Mouse (Mus musculus) lung, embryonic 15.5 days (tissue): ENCODE measurements at regions not wholly inside any gene's neighbourhood (a gene's known extent, or its start where the extent isn't known, plus 50 kb on each side); places are given as distances from the start of the nearest gene placed in this dataset.
A peak's percentile ranks its signal among the peaks of the same experiment; 100 is the strongest.

ENCODE experiments used
- ATAC-seq: fragments of 200-750 bp; cut with Nextera tagmentation; 2 replicates; pipeline ENCODE4 v1.8.0; 2017; ENCODE audit warnings: moderate number of reproducible peaks, borderline replicate concordance; ENCODE audit not compliant: low FRiP score, low TSS enrichment; ENCODE audit errors: extremely low read depth
- H3K27ac ChIP-seq: fragments of 300-500 bp; sonication (generic); 2 replicates; pipeline ENCODE4 v1.5.1; 2015; ENCODE audit warnings: moderate library complexity, mild to moderate bottlenecking, inconsistent platforms
- H3K27me3 ChIP-seq: fragments of 300-500 bp; sonication (generic); 2 replicates; pipeline ENCODE4 v1.6.1; 2015; ENCODE audit warnings: inconsistent platforms
- H3K36me3 ChIP-seq: fragments of 300-500 bp; sonication (generic); 2 replicates; pipeline ENCODE4 v1.6.1; 2015; ENCODE audit warnings: inconsistent platforms
- H3K4me1 ChIP-seq: fragments of 300-500 bp; sonication (generic); 2 replicates; pipeline ENCODE4 v1.6.1; 2015; ENCODE audit warnings: inconsistent platforms
- H3K4me2 ChIP-seq: fragments of 300-500 bp; sonication (generic); 2 replicates; pipeline ENCODE4 v1.6.1; 2015; ENCODE audit warnings: inconsistent platforms, mild to moderate bottlenecking, moderate library complexity
- H3K4me3 ChIP-seq: fragments of 300-500 bp; sonication (generic); 2 replicates; pipeline ENCODE4 v1.5.1; 2015; ENCODE audit warnings: mild to moderate bottlenecking, inconsistent platforms
- H3K9ac ChIP-seq: fragments of 300-500 bp; sonication (generic); 2 replicates; pipeline ENCODE4 v1.6.1; 2015; ENCODE audit warnings: inconsistent platforms
- H3K9me3 ChIP-seq: fragments of 300-500 bp; sonication (generic); 2 replicates; pipeline ENCODE4 v1.6.1; 2016; ENCODE audit warnings: inconsistent platforms
- WGBS: fragments of 180-500 bp; shearing (Covaris S2); methylation state at CpG from one replicate; pipeline ENCODE4 v1.1.7; 2015; 5-methylcytosine and 5-hydroxymethylcytosine counted together

- ATAC-seq: no peak
- Histone ChIP-seq H3K27me3 (no peaks in the 10 kb centered on the region), H3K36me3 (no peaks in the 10 kb centered on the region), H3K27ac (no peak overlapping the region), H3K4me2 (no peak overlapping the region), H3K4me1 (no peaks in the 10 kb centered on the region), H3K9ac (no peak overlapping the region), H3K9me3 (no peaks in the 10 kb centered on the region), H3K4me3 (no peak overlapping the region)
- 55% methylated on average over 3 of the region's 3 CpGs for WGBS
Measured at GRCm38 (mm10) chr1:138771307-138772011, 76.9 kb downstream of the Lhx9 start.

DNA sequence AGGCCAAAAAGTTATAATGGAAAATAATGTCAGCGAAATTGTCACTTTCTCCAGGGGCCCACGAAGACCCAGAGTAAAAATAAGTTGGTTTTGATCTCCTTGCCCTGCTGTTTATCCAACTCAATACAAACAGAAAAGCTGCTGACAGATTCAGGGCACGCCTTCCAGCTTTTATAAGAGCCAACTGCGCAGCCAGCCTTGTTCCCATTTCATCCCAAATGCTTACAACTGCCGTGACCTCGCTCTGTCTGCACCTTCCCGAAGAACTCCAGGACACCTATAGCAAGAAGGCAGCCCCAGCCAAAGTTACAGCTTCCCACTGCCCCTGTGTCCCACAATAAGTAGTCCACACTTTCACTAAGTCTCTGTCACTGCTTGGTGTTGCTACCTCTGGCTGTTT, 85.5 kb downstream of the Lhx9 start:
- no peak overlapping the region for H3K4me2 ChIP-seq
- H3K4me1 ChIP-seq: peaks cover 4% of the 10 kb centered on the region; the same call in 1 of the 2 replicates
- WGBS: 43% methylated on average over 7 of the region's 7 CpGs
- no peak for ATAC-seq
- no peak overlapping the region for H3K9ac ChIP-seq
- H3K27me3 ChIP-seq: no peaks in the 10 kb centered on the region
- H3K27ac ChIP-seq: no peak overlapping the region
- H3K9me3 ChIP-seq: no peaks in the 10 kb centered on the region
- H3K4me3 ChIP-seq: no peak overlapping the region
- no peaks in the 10 kb centered on the region for H3K36me3 ChIP-seq

GRCm38 (mm10) chr1:138757777-138758176, 90.6 kb downstream of the Lhx9 start:
- ATAC-seq: no peak
- Histone ChIP-seq H3K4me2 (no peak overlapping the region), H3K4me3 (no peak overlapping the region), H3K9me3 (no peaks in the 10 kb centered on the region), H3K27me3 (no peaks in the 10 kb centered on the region), H3K9ac (no peak overlapping the region), H3K27ac (no peak overlapping the region), H3K4me1 (no peaks in the 10 kb centered on the region), H3K36me3 (no peaks in the 10 kb centered on the region)

DNA sequence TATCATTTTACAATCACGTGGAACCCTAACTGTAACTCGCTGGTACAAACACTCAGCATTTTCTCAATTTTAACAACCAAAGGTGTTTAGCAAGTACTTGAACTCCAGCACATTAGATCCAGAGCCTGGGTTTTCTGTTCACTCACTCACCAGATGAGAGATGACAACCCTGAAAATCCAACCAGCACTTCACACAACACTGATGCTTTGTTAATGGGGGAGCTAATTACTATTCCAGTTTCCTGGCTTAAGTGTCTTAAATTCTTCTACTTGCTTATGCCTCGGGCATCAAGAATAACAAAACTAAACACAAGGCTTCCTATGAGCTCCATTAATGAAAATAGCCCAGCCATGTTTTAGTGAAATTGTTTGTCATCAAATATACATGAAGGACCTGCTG, 113.4 kb upstream of the Nek7 start:
- no peak for ATAC-seq
- Histone ChIP-seq H3K4me2 (no peak overlapping the region), H3K27me3 (no peaks in the 10 kb centered on the region), H3K4me3 (no peak overlapping the region), H3K4me1 (no peaks in the 10 kb centered on the region), H3K9ac (no peak overlapping the region), H3K27ac (no peak overlapping the region), H3K36me3 (no peaks in the 10 kb centered on the region), H3K9me3 (no peaks in the 10 kb centered on the region)
- 72% methylated on average over 3 of the region's 3 CpGs for WGBS

DNA sequence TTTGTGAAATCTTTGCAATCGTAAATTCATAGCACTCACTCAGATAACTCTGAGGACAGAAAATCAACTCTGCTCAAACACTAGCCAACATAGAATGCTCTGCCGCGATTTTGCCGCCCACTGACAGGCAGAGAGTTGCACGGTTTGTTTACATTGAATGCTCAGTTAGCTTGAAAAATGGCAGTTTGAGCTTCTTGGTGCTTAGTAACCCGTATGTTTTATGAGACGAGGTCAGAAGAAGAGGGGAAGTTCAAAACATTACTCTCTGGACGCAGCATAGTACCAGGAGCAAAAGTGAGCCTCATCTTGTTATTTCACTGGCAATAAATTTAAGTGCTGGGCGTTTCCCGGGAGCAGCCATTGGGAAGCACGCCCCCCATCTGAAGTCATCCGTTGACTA, 111.1 kb upstream of the Nek7 start:
- H3K4me2 ChIP-seq: peak overlapping the region; percentile 26; the same call in 1 of the 2 replicates
- no peaks in the 10 kb centered on the region for H3K4me1 ChIP-seq
- no peaks in the 10 kb centered on the region for H3K36me3 ChIP-seq
- WGBS: 32% methylated on average over 12 of the region's 12 CpGs
- H3K27me3 ChIP-seq: no peaks in the 10 kb centered on the region
- no peak overlapping the region for H3K9ac ChIP-seq
- no peak overlapping the region for H3K27ac ChIP-seq
- ATAC-seq: no peak
- H3K4me3 ChIP-seq: no peak overlapping the region
- no peaks in the 10 kb centered on the region for H3K9me3 ChIP-seq

- Histone ChIP-seq H3K4me2 (no peak overlapping the region), H3K9ac (no peak overlapping the region), H3K4me1 (no peaks in the 10 kb centered on the region), H3K27me3 (no peaks in the 10 kb centered on the region), H3K27ac (no peak overlapping the region), H3K4me3 (no peak overlapping the region), H3K36me3 (no peaks in the 10 kb centered on the region), H3K9me3 (no peaks in the 10 kb centered on the region)
- ATAC-seq: no peak
- WGBS: 69% methylated on average over 2 of the region's 2 CpGs
Measured at GRCm38 (mm10) chr1:138729089-138729699, 109.3 kb upstream of the Nek7 start.

GRCm38 (mm10) chr1:138720728-138721127, 100.8 kb upstream of the Nek7 start:
- H3K9me3 ChIP-seq: no peaks in the 10 kb centered on the region
- no peak for ATAC-seq
- H3K4me1 ChIP-seq: 0 out of 2 replicates have a peak, but pooled peaks cover 4% of the 10 kb centered on the region
- H3K4me2 ChIP-seq: no peak overlapping the region
- 43% methylated on average over 4 of the region's 4 CpGs for WGBS
- no peaks in the 10 kb centered on the region for H3K36me3 ChIP-seq
- H3K4me3 ChIP-seq: no peak overlapping the region
- H3K27me3 ChIP-seq: no peaks in the 10 kb centered on the region
- H3K27ac ChIP-seq: no peak overlapping the region
- H3K9ac ChIP-seq: no peak overlapping the region

DNA sequence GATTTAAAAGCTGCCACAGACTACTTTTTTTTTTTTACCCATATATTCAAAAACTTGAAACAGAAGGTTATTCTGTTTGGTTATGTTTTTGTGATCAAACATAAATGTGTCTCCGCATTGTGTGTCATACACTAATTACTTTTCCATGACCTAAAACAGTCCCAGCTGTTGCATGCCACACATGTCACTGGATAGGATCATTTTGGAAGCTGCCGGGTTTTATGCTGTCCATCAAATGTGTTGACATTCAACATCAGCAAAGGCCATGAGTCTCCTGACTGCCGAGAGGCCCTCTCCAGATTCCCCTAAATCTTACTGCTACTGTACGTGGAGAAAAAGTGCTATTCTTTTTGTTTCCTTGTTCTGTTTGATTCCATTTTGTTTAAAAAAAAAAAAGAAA, 99.4 kb upstream of the Nek7 start:
- 49% methylated on average over 4 of the region's 4 CpGs for WGBS
- no peaks in the 10 kb centered on the region for H3K27me3 ChIP-seq
- H3K4me1 ChIP-seq: 0 out of 2 replicates have a peak, but pooled peaks cover 4% of the 10 kb centered on the region
- H3K36me3 ChIP-seq: no peaks in the 10 kb centered on the region
- no peak overlapping the region for H3K27ac ChIP-seq
- no peak overlapping the region for H3K4me3 ChIP-seq
- no peak for ATAC-seq
- no peaks in the 10 kb centered on the region for H3K9me3 ChIP-seq
- H3K9ac ChIP-seq: no peak overlapping the region
- H3K4me2 ChIP-seq: no peak overlapping the region

GRCm38 (mm10) chr1:138716991-138717390, 97.0 kb upstream of the Nek7 start:
- no peaks in the 10 kb centered on the region for H3K36me3 ChIP-seq
- 0 out of 2 replicates have a peak, but pooled peaks cover 4% of the 10 kb centered on the region for H3K4me1 ChIP-seq
- H3K27me3 ChIP-seq: no peaks in the 10 kb centered on the region
- no peaks in the 10 kb centered on the region for H3K9me3 ChIP-seq
- 46% methylated on average over 5 of the region's 5 CpGs for WGBS
- no peak overlapping the region for H3K4me3 ChIP-seq
- no peak for ATAC-seq
- H3K9ac ChIP-seq: no peak overlapping the region
- H3K27ac ChIP-seq: no peak overlapping the region
- no peak overlapping the region for H3K4me2 ChIP-seq

- Histone ChIP-seq H3K9me3 (no peaks in the 10 kb centered on the region), H3K4me1 (no peaks in the 10 kb centered on the region)
- WGBS: 66% methylated on average over 3 of the region's 3 CpGs
Measured at GRCm38 (mm10) chr1:138715162-138715561, 95.2 kb upstream of the Nek7 start.

GRCm38 (mm10) chr1:138709229-138709608, 89.3 kb upstream of the Nek7 start:
- Histone ChIP-seq H3K27ac (no peak overlapping the region), H3K4me2 (no peak overlapping the region), H3K4me3 (no peak overlapping the region), H3K9me3 (no peaks in the 10 kb centered on the region), H3K36me3 (no peaks in the 10 kb centered on the region), H3K27me3 (no peaks in the 10 kb centered on the region), H3K9ac (no peak overlapping the region), H3K4me1 (no peaks in the 10 kb centered on the region)
- no peak for ATAC-seq
- 57% methylated on average over 2 of the region's 2 CpGs for WGBS

More at GRCm38 (mm10) chr1:138715162-138715561, 95.2 kb upstream of the Nek7 start:
- Histone ChIP-seq H3K4me3 (no peak overlapping the region), H3K36me3 (no peaks in the 10 kb centered on the region), H3K27ac (no peak overlapping the region), H3K4me2 (no peak overlapping the region), H3K27me3 (no peaks in the 10 kb centered on the region), H3K9ac (no peak overlapping the region)
- no peak for ATAC-seq

GRCm38 (mm10) chr1:138708507-138709228, 88.7 kb upstream of the Nek7 start:
- WGBS: 68% methylated on average over 7 of the region's 7 CpGs
- Histone ChIP-seq H3K9ac (no peak overlapping the region), H3K27ac (no peak overlapping the region), H3K4me2 (no peak overlapping the region), H3K4me3 (no peak overlapping the region), H3K36me3 (no peaks in the 10 kb centered on the region), H3K9me3 (no peaks in the 10 kb centered on the region), H3K27me3 (no peaks in the 10 kb centered on the region), H3K4me1 (no peaks in the 10 kb centered on the region)
- no peak for ATAC-seq
